Mouse (Mus musculus) erythroblast, embryonic 14.5 days (primary cell): ENCODE results near the gene Abt1.

Source experiments
- GATA1 ChIP-seq: IDR thresholded peaks from 2 replicates; pipeline ENCODE4 v1.6.1; 2012; ENCODE audit warnings: low read length, inconsistent platforms, mixed read lengths
- TAL1 ChIP-seq: IDR thresholded peaks from 3 replicates; pipeline ENCODE4 v1.6.1; 2012; ENCODE audit warnings: low read length, inconsistent platforms, mixed read lengths

GRCm38 (mm10) chr13:23383127-23383526, 40.5 kb downstream of the Abt1 start:
- TF ChIP-seq GATA1 (no peak), TAL1 (no peak)
